Mouse (Mus musculus): ENCODE data around the gene Gm3435.
"Not testable (repeated sequence)": the region's sequence is repeated elsewhere in the genome, so short reads cannot be mapped to it uniquely, and the experiment has no call there.

- not testable (repeated sequence) for TF ChIP-seq CTCF, EP300 (IDR thresholded peaks at IDR 0.05)
Observed at GRCm38 (mm10) chr17:14960951-14961556, 48.9 kb upstream of the Gm3435 start, which contains the start of gene Phf10.
